Mouse (Mus musculus) lung, postnatal 36 days (tissue): Measurements from ENCODE around the gene Sdhc.
"Not testable (repeated sequence)": the region's sequence is repeated elsewhere in the genome, so short reads cannot be mapped to it uniquely, and the experiment has no call there.

ENCODE experiments used
- DNase-seq: peaks from one replicate; pipeline ENCODE4 v3.0.0; 2022; ENCODE audit warnings: mixed read lengths

The Sdhc gene

GRCm38 (mm10) chr1:171078419-171078818 lies 72.0 kb downstream of the Sdhc start:
- not testable (repeated sequence) for DNase-seq

GRCm38 (mm10) chr1:171077955-171078354 lies 72.4 kb downstream of the Sdhc start:
- DNase-seq, result peak; percentile 36

GRCm38 (mm10) chr1:171077192-171077591 lies 73.2 kb downstream of the Sdhc start:
- DNase-seq, result not testable (repeated sequence)
